22 mouse cellular contexts compared by ENCODE assay signal in the genomic region with DNA sequence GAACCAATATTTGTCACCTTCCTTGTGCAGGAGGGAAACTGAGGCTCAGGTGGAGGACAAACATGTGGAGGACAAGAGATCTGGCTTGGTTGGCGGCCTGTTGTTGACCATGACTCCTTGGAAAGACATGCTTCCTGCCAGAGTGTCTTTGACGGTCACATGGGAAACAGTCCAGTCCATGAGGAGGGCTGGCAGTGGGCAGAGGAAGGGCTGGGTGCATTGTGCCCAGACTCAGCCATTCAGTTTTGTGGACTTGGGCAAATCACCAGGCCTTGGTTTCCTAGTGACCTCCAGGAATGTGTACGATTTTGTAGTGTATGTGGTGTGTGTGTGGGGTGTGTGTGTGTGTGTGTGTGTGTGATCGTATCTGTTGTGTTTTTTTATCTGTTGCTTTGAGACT.
DNase-seq lines count a peak whose midpoint lies in the region; ATAC-seq and TF ChIP-seq lines count a peak whose summit lies in the region.
"Had no signal": no experiment of that assay in that cellular context is flagged by ENCODE, and none has a peak within 500 bp of the region (broad histone marks: within the 10 kb centered on the region; RNA-seq: fewer than 3 reads in every experiment).

No protein-coding gene starts in this region.

- H3K4me1 ChIP-seq in hindbrain, embryonic 15.5 days (replicated peaks): peaks cover 20% of the 10 kb centered on the region
- H3K4me1 ChIP-seq in hindbrain, embryonic 10.5 days (replicated peaks): no peaks in the 10 kb centered on the region
- H3K4me1 ChIP-seq in midbrain, postnatal 0 days (ENCODE audit: insufficient read depth, low read length): no peaks in the 10 kb centered on the region
- H3K4me1 ChIP-seq in midbrain, embryonic 15.5 days: no peaks in the 10 kb centered on the region
- H3K4me1 ChIP-seq in lung, postnatal 0 days (ENCODE audit: insufficient read depth, low read depth, low read length): peaks cover 13% of the 10 kb centered on the region; the same call in 1 of the 2 replicates
- H3K4me1 ChIP-seq: embryonic facial prominence, embryonic 10.5 days; stomach, embryonic 15.5 days had no signal

- 0 out of 2 replicates have a peak, but pooled peaks have one; percentile 59 for ATAC-seq in hindbrain, embryonic 15.5 days (ENCODE audit: low FRiP score, low read depth)
- ATAC-seq in midbrain, postnatal 0 days (ENCODE audit: low FRiP score): no peak
- ATAC-seq in midbrain, embryonic 15.5 days (replicated peaks): no peak
- ATAC-seq in lung, postnatal 0 days: peak; percentile 69
- ATAC-seq: forebrain, embryonic 13.5 days had no signal

- intact Hi-C loops in gastrocnemius, postnatal 36 days (cut with DNase I): no loop called here

- H3K4me2 ChIP-seq in hindbrain, embryonic 15.5 days: no peak overlapping the region
- no peak overlapping the region for H3K4me2 ChIP-seq in midbrain, postnatal 0 days (ENCODE audit: low read depth, low read length, poor library complexity, severe bottlenecking)
- H3K4me2 ChIP-seq in midbrain, embryonic 15.5 days: no peak overlapping the region
- H3K4me2 ChIP-seq in lung, postnatal 0 days (replicated peaks; ENCODE audit: low read depth, low read length): no peak overlapping the region
- H3K4me2 ChIP-seq: forebrain, embryonic 13.5 days; liver, embryonic 11.5 days; midbrain, embryonic 12.5 days; stomach, embryonic 15.5 days had no signal

- no peak for DNase-seq in hindbrain, embryonic 10.5 days (ENCODE audit: low spot score)
- peak; percentile 39 for DNase-seq in midbrain, postnatal 0 days (ENCODE audit: low spot score)
- DNase-seq in lung, postnatal 0 days (ENCODE audit: low spot score): peak; percentile 35
- no peak for DNase-seq in adrenal gland, adult 2 months
- DNase-seq in gastrocnemius, postnatal 36 days: no peak
- DNase-seq: B cell, adult 2 months; cerebellum, adult 8-10 months; gastrocnemius, postnatal 25 days; kidney, adult 8-10 months; layer of hippocampus, adult 9-11 months; thymus, adult 18-20 months; thymus, postnatal 4 days had no signal

- WGBS in hindbrain, embryonic 15.5 days: 78% methylated on average over 4 of the region's 4 CpGs
- 93% methylated on average over 4 of the region's 4 CpGs for WGBS in hindbrain, embryonic 10.5 days
- WGBS in midbrain, postnatal 0 days: 83% methylated on average over 4 of the region's 4 CpGs
- WGBS in midbrain, embryonic 15.5 days: 80% methylated on average over 4 of the region's 4 CpGs
- 48% methylated on average over 4 of the region's 4 CpGs for WGBS in lung, postnatal 0 days

- peaks cover 13% of the 10 kb centered on the region; the same call in 1 of the 2 replicates for H3K36me3 ChIP-seq in hindbrain, embryonic 15.5 days
- H3K36me3 ChIP-seq in hindbrain, embryonic 10.5 days: peaks cover 24% of the 10 kb centered on the region
- H3K36me3 ChIP-seq in midbrain, postnatal 0 days (ENCODE audit: insufficient read depth, low read length): peaks cover 6% of the 10 kb centered on the region; the same call in 1 of the 2 replicates
- H3K36me3 ChIP-seq in midbrain, embryonic 15.5 days (replicated peaks): no peaks in the 10 kb centered on the region
- no peaks in the 10 kb centered on the region for H3K36me3 ChIP-seq in lung, postnatal 0 days (ENCODE audit: insufficient read depth, low read length)

- H3K27ac ChIP-seq in hindbrain, embryonic 15.5 days (replicated peaks): no peak overlapping the region
- no peak overlapping the region for H3K27ac ChIP-seq in hindbrain, embryonic 10.5 days
- no peak overlapping the region for H3K27ac ChIP-seq in midbrain, postnatal 0 days (ENCODE audit: low read depth, low read length)
- H3K27ac ChIP-seq in midbrain, embryonic 15.5 days: no peak overlapping the region
- peak overlapping the region; percentile 78 for H3K27ac ChIP-seq in lung, postnatal 0 days (ENCODE audit: low read length)
- H3K27ac ChIP-seq: embryonic facial prominence, embryonic 10.5 days; forebrain, embryonic 13.5 days; heart, embryonic 10.5 days; left cerebral cortex, adult 2 months; macrophage; midbrain, embryonic 12.5 days; stomach, embryonic 15.5 days had no signal

- no peak overlapping the region for H3K9ac ChIP-seq in hindbrain, embryonic 15.5 days
- H3K9ac ChIP-seq in midbrain, postnatal 0 days (replicated peaks; ENCODE audit: low read length, poor library complexity, severe bottlenecking): no peak overlapping the region
- no peak overlapping the region for H3K9ac ChIP-seq in midbrain, embryonic 15.5 days
- no peak overlapping the region for H3K9ac ChIP-seq in lung, postnatal 0 days (replicated peaks; ENCODE audit: low read depth)
- H3K9ac ChIP-seq: forebrain, embryonic 13.5 days; midbrain, embryonic 12.5 days; stomach, embryonic 15.5 days had no signal

- no peak for TF ChIP-seq EP300 in lung, postnatal 0 days (IDR thresholded peaks at IDR 0.05)

- no peaks in the 10 kb centered on the region for H3K27me3 ChIP-seq in hindbrain, embryonic 15.5 days
- H3K27me3 ChIP-seq in hindbrain, embryonic 10.5 days (ENCODE audit: insufficient read depth, poor library complexity, severe bottlenecking): no peaks in the 10 kb centered on the region
- H3K27me3 ChIP-seq in midbrain, postnatal 0 days (ENCODE audit: insufficient read depth, low read length): no peaks in the 10 kb centered on the region
- no peaks in the 10 kb centered on the region for H3K27me3 ChIP-seq in midbrain, embryonic 15.5 days (replicated peaks)
- H3K27me3 ChIP-seq in lung, postnatal 0 days (replicated peaks; ENCODE audit: insufficient read depth, low read length): no peaks in the 10 kb centered on the region
- H3K27me3 ChIP-seq: forebrain, embryonic 13.5 days; midbrain, embryonic 12.5 days; stomach, embryonic 15.5 days had no signal

- no peak overlapping the region for H3K4me3 ChIP-seq in hindbrain, embryonic 15.5 days
- no peak overlapping the region for H3K4me3 ChIP-seq in hindbrain, embryonic 10.5 days
- no peak overlapping the region for H3K4me3 ChIP-seq in midbrain, postnatal 0 days (ENCODE audit: low read depth, low read length)
- no peak overlapping the region for H3K4me3 ChIP-seq in midbrain, embryonic 15.5 days
- H3K4me3 ChIP-seq in lung, postnatal 0 days (ENCODE audit: low read depth, low read length): no peak overlapping the region
- H3K4me3 ChIP-seq: embryonic facial prominence, embryonic 10.5 days; forebrain, embryonic 13.5 days; heart, embryonic 10.5 days; left cerebral cortex, adult 2 months; midbrain, embryonic 12.5 days; stomach, embryonic 15.5 days had no signal

- TF ChIP-seq CTCF in midbrain, postnatal 0 days (IDR thresholded peaks at IDR 0.05): no peak
- no peak for TF ChIP-seq CTCF in lung, postnatal 0 days (IDR thresholded peaks at IDR 0.05)

- H3K9me3 ChIP-seq in hindbrain, embryonic 15.5 days: no peaks in the 10 kb centered on the region
- H3K9me3 ChIP-seq in hindbrain, embryonic 10.5 days: no peaks in the 10 kb centered on the region
- no peaks in the 10 kb centered on the region for H3K9me3 ChIP-seq in midbrain, postnatal 0 days (ENCODE audit: low read length)
- H3K9me3 ChIP-seq in midbrain, embryonic 15.5 days: no peaks in the 10 kb centered on the region
- no peaks in the 10 kb centered on the region for H3K9me3 ChIP-seq in lung, postnatal 0 days (ENCODE audit: low read length)
- H3K9me3 ChIP-seq: embryonic facial prominence, embryonic 10.5 days; forebrain, embryonic 13.5 days; heart, embryonic 10.5 days; midbrain, embryonic 12.5 days; stomach, embryonic 15.5 days had no signal

Comparison
In these comparisons a context has a peak if more than half of its experiments do, and no peak if none do; other contexts are left out.
1. ATAC-seq: peak in hindbrain, embryonic 15.5 days (single experiment) and lung, postnatal 0 days (single experiment); none in midbrain, postnatal 0 days (single experiment) and midbrain, embryonic 15.5 days (single experiment).
2. DNase-seq: peak in midbrain, postnatal 0 days (single experiment) and lung, postnatal 0 days (single experiment); none in hindbrain, embryonic 10.5 days (single experiment), adrenal gland, adult 2 months (single experiment) and gastrocnemius, postnatal 36 days (0 of 2).